Mouse (Mus musculus): Measurements from ENCODE around the gene Ola1.

The Ola1 gene

DNA sequence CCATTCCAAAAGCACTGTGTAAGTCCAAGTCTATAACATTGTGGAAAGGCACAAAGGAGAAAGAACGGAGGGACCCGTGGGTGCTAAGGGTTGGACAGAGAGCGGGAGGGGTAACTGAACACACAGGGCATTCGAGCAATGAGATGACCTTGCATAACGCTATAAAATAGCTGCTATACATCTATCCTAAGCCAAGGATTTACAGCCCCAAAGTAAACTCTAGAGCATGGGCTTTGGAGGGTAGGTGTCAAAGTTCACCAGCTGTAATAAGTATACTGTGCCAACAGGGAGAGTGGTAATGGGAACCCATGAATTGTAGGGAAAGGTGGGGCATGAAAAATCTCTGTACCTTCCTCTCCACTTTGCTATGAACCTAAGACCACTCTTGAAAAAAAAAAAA is at the start of gene Ola1:
Ola1 (minus strand) TSS at position 12 of the 400 bp plus-strand sequence.
- DNase-seq (ENCODE audit: low spot score) = no peak

DNA sequence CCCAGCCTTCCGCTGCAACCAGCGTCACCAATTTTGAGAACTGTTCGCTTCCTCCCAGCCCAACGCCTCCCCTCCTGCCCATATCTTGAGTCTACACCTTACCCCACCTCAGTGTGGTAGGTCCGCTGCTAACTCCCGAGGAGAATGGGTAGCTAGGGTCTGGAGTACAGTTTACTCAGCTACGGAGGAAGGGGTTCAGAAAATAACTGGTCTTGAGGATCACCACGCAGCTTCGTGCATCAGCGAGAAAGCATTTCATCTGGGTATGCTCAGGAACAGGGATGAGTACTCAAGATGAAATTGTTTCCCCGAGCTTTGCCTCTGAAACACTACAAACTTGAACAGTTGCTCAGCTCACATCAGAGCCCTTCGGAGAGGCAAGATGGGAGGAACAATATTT is 49.6 kb upstream of the Ola1 start:
- DNase-seq (ENCODE audit: low spot score) = peak; percentile 59

DNA sequence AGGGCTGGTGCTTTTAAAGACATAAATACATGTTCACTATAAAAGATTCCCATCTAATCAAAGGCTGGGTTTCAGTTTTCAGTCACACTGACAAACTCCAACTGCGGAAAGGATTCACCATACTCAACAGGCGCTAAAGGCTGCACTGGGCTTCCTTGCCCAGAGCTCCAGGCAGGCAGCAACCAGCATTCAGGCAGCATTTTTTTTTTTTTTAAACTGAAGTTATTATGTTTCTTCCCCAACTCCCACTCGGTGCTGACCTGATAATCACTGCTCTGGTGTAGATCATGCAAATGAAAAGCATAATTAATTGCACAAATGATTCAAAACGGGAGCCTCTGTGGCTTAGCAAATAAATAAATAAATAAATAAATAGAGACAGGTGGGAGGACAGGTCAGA is 49.1 kb upstream of the Ola1 start:
- DNase-seq (ENCODE audit: low spot score) = no peak

DNA sequence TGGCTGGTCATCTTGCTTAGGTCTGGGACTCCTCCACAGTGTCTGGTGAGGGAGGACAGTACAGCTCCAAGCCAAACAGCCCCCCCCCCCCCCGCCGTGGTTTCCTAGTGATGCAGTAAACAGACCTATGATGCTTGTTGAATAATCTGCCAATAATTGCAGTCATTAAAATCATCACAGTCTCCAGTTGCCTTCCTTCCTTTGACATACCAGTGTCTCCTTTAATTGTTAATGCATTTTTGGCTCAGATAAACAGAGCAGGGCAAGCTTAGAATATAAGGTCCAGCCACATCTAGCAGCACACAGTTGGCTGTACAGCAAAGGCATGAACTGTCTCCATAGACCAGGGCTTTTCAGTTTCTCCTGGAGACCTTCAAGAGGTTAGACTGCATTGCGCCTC is 48.5 kb upstream of the Ola1 start:
- DNase-seq (ENCODE audit: low spot score) = no peak

DNA sequence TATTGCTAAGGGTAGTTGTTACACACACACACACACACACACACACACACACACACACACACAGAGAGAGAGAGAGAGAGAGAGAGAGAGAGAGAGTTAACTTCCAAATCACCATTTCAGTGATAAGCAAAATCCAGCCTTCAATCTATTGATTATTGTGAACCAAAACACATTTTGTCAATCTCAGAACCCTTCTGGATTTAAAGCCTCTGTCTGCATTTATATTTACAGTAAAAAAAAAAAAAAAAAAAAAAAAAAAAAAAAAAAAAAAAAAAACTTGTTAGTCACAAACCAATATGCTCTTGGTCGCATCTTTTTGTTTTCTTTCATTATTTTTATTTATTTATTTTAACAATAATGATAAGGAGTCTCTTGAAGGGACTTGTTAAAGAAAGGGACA is 47.9 kb upstream of the Ola1 start:
- peak; percentile 9 for DNase-seq (ENCODE audit: low spot score)

DNA sequence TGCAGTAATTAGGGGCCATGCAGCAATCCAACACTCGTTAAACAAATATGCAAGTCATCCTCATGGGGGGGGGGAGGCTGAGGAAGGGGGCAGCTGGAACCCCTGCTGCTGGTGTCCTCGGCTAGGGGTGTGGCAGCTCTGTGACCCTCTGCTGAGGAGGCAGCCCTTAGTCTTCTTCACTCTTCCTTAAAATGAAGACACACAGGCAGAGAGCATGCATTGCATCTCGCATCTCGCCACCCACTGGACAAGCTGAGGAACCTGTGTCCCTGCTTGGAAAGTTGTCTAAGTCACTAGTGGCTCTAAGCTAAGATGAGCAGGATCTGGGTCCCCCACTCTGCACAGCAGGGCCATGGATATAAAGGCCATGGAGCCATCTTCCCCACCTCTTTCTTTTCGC is 47.3 kb upstream of the Ola1 start:
- no peak for DNase-seq (ENCODE audit: low spot score)

DNA sequence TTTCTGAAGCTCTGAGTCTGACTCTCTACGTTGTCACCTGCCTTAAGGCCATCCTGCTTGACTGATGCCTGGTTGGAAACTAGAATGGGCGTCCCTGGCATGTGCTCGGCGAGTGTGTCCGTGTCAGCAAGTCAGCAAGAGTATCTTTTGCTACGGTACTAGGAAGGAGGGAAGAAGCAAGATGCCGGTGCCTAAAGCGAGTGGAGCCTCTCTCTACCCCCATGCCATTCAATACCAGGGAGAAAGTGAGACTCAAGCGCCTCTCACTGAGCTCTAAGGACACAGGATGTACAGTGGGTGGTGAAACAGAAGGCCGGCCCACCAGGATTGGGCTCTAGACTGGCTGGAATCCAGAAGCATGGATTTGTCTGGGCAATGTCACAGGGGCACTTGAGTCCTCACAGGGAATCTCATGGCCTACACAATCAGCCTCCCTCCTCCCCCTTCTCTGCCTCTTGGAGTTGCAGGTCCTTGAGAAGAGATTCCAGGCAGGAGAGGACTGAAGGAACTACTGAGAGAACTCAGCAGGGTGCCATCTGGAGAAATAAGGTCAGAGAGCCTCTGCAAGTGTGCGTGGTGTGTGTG is 46.0 kb upstream of the Ola1 start:
- peak; percentile 38 for DNase-seq (ENCODE audit: low spot score)

DNA sequence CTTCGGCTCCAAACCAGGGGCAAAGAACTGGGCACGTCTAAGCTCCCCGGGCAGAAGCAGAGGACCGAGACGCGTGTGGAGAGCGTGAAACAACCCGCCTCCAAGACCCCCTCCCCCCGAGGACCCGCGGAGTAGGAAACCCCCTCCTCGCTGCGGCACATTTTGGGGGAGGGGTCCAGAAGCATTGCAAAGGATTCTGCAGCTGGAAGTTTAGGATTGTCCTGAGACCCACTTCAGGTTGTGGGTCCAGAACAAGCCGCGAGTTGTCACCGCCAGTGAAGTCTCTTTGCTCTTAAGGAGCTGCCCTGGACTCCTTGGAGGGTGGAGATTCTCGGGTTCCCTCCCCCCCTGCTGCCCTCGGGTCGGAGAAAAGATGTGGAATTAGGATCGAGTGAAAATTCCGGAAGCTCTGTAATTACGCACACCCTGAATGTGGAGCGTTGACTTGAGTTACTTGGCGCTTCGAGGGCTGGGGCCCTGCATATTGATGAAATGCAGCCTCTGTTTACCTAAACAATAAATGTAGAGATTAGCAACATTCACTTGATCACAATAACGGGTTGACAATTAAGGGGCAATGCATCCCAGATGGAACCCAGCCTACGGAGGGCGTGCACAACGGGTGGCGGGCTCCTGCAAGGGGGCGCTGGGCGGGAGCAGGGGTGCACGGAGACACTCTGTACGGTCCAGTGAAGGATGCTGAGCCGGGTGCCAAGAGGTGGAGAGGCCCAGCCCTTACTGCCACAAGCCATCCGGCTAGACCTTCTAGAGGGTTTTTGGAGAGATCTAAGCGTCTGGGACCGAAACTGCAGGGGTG is 45.3 kb upstream of the Ola1 start:
- DNase-seq (ENCODE audit: low spot score) = peak; percentile 78

DNA sequence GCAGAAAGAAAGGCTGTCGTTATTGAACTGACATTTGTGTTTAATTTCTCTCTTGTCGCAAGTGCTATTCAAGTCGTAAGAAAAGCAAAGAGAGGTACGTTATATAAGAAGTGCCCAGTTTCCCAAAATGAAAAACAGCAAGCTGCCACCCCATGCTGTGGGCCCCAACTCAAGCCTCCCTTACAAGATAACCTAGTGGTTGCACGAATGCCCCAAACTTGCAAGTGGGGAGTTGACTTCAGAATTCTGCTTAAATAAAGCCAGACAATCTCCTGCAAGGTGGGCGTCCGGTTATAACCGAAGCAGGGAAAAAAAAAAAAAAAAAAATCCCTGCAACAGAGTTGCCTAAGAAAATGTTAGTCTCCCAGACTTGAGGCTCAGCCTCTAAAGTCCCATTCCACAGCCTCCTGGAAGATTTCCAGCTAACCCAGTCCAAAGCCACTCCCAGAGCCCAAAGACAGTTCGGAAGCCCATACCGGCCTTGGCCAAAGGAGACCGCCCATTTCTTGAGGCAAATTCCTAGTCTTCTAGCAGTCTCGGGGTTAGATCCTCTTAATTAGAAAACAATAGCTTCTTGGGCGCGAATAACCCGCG is 44.5 kb upstream of the Ola1 start:
- DNase-seq (ENCODE audit: low spot score) = peak; percentile 52

DNA sequence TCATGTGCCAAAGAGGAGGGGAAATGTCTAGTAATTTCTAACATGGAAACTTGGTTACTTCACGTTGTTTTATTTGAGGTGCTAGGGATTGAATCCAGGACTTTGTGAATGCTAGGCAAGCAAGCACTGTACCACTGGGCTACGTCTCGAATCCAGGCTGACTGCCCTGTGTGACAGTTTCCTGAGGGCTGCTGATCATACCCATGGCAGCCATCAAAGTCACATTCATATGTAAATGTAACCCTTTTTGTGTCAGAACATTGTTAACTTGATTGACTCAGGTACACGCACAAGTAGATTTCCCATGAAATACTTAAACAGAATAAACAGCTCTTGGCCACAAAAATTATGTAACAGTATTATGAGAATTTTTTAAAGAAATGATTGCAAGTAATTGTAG is 30.0 kb upstream of the Ola1 start:
- DNase-seq (ENCODE audit: low spot score) = no peak

DNA sequence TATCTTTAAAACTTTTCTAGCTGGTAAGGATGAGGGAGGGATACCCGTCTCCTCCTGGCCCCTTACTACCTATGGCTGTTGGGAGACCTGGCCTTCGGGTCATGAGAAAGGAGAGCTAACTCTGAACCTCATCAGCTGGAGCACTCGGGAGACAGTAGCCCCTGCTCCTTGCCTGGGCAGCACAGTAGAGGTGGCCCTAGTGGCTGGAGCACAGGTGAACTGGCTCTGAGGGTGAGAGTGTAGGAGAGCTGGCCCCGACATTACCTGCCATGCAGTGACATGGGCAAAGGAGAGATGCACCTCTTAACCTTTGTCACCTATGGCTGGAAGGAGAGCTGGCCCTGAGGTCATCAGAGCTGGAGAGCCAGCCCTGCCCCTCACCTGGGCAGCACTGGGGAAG is 22.6 kb upstream of the Ola1 start:
- no peak for DNase-seq (ENCODE audit: low spot score)

DNA sequence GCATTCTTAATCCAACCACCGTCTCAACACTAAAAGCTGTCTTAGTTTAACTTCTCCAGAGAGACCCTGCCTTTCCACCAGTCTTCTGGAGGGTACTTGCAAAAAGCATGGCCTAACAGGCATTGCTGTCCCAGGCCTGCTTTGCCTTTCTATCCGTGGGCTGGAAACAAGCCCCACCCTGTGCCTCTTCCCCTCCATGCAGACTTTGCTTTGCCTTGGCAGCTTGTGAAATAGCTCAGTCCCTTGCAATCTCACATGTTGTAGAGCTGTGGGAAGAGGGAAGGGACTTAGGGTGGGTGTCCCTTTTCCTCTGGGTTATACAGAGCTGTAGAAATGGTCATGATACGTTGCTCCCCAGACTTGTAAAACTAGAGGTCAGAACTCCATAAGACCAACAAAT is 12.4 kb upstream of the Ola1 start:
- no peak for DNase-seq (ENCODE audit: low spot score)

DNA sequence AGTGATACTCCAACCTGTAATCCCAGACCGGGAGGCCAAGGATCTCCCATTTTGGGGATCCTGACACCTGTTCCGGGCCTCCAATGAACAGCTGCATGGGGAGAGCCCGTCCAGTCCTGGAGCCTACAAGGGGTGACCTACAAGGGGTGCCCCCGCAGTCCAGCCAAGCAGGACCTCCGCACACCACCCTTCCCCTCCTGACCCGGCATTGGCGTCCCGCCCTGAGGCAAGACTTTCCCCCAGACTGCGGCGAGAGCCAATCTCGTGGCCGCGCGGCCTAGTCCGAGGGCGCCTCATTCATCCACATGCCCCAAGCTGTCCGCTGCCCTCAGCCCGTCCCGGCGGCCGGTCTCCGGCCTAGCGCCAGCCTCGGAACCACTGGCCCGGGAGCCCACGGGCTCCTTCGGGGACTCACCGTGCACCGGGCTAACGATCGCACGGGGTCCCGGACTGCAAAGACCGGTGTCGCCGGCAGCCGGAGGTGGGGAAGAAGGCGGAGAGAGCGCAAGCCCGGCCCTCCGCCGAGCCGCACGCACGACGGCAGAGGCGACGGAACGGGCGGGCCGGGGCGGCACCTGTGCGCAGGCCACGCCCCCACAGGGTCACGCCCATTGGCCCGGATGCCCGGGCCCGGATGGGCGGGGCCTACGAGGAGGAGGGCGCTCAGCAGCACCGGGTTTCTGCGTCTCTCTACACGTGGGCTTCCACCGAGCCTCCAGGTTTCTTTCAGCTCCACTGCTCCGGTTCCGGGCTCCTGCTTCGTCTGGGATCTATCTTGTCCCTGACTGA is 4.7 kb downstream of the Ola1 start:
- DNase-seq (ENCODE audit: low spot score) = peak; percentile 95

DNA sequence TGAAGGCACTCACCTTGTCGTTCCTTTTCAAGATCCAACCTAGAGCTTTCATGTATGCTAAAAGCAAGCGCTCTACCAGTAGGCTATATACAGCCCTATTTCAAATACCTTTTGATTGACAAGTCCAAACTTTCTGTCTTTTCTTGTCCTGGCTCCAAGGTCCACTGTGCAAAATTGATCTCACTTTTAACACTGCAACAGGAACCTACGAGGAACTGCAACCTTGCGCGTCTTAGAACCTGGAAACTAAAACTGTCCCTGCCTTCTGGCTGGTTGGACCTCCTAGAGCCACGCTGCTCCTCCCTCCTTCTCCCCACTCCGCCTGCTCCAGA is 5.2 kb downstream of the Ola1 start:
- no peak for DNase-seq (ENCODE audit: low spot score)

DNA sequence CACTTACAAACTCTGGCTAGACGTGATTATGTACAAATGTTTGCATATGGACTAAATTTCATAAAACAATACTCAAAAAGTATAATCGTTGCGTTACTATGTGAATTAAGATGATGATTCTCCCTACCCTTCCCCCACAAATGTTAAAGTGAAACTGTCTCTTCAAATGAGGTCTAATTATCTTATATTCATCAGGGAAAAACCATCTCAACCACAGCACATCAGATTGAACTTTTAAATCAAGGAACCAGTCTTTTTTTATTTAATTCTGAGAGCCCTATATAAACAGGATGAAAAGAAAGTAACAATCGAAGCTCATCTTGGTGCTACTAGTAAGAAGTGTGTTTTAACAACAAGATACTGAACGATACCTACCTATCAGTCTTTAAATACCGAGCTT is 14.4 kb downstream of the Ola1 start:
- no peak for DNase-seq (ENCODE audit: low spot score)

DNA sequence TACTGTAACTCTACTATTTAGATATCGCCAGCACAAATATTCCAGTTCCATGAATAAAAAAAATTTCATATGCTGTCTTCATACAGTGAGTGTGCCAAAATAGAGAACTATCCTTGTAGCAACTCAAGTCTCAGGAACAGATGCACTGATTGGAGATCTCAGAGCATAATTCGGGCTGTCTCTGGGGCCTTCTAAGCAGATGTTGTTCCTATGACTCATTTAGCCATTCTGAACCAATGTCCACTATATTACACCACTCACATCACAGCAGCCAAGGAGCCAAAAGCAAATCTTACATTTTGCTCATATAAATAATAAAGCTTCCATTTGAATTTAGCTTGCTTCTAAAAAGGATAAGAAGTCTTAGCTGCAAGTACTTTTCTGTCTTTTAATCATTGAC is 30.2 kb downstream of the Ola1 start:
- DNase-seq (ENCODE audit: low spot score) = no peak

DNA sequence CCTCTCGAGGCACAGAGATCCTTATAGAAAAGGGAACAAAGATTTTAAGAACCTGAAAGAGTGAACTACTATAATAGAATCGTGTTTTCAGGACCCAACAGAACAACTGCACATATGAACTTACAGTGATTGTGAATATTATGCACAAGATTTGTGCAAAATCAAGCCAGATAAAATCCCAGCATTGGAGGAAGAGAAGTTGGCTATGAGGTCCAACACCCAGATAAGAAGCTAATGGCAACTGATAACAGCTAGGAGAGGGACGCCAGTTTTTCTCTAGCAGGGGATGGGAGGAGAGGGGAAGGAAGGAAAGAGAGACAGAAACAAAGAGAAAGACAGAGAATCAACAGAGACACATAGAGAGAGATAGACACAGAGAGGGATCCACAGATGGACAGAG is 33.5 kb downstream of the Ola1 start:
- DNase-seq (ENCODE audit: low spot score) = no peak

DNA sequence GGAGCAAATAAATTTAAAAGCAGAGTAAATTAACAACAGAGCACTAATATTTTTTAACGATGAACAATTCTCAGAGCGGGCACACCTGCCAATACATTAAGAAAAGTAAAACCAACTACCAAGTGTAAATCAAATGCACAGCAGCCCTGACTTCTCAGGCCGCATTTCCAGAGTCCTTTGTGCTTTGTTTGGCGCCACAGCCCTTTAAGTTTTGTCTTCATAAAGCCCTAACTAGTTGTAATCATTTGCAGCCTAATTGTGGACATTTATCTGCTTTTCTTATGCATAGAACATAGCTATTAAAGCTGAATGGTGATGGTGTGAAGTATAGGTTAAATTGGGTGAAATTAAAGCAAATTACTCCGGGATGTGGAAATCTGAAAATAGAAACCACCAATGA is 49.2 kb downstream of the Ola1 start:
- DNase-seq (ENCODE audit: low spot score) = no peak

DNA sequence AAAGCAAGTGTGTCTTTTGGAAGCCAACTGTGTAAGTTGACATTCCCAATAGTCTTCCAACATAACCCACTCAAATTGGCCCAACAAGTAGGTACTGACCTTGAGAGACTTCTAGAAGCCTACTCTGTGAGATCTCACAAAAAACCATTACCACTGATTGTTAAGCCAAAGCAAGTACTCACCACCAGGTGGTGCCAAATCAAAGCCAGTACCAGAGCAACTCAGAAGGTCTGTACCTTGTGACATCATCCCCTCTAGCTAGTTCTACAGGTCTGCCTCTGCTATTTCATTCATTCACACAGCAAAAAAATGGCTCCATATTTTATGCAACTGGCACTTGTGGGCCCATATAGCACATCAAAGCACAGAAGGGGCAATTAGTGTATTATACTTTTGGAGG is 51.6 kb downstream of the Ola1 start:
- peak; percentile 68 for DNase-seq (ENCODE audit: low spot score)

DNA sequence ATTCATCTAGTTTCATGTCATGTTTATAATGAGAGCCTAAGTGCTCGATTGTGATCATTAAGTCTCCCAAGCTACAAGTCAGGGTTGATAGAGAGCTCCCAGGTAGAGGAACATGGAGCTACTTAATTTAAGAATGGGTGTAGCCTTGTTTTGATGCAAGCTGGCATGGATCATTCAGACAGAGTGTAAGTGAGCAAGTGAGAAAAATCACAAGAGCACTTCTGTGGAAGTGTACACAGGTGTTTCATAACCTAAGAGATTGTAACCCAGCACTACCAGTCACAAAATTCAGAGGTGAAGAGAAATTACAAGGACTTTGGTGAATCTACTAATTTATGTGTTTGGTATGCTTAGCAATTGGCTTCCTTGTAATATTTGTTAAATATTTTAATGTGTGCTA is 54.1 kb downstream of the Ola1 start:
- DNase-seq (ENCODE audit: low spot score) = no peak

DNA sequence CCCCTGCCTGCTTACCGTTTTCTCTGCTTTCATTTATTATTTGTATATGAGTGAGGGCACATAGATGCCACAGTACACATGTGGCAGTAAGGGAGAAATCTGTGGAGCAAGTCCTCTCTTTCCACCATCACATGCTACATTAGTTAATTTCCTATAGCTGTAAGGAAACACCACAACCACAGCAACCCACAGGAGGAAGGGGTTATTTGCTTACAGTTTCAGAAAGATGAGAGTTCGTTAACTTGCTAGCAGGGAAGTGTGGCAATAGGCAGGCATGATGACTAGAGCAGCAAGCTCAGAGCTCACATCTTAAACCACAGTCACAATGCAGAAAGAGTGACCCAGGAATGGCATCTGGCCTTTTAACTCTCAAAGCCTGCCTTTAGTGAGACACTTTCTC is 58.0 kb downstream of the Ola1 start:
- DNase-seq (ENCODE audit: low spot score) = no peak

DNA sequence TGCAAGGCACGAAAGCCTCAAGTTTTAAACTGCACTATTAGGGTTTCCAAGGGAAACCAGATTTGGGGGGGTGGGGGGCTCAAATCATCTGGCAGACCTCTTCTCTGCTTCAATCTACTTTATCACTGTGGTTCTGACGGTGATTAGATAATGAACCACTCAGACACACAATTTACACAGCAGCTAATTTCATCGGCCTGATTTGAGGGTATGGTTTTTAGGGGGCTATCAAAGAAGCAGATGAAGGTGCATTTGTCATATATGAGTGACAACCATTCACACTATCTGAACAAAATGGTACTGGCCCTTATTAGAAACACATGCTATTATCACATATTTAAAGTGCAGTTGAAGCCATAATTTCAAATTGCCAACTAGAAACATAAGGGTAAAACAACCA is 61.5 kb downstream of the Ola1 start:
- no peak for DNase-seq (ENCODE audit: low spot score)

DNA sequence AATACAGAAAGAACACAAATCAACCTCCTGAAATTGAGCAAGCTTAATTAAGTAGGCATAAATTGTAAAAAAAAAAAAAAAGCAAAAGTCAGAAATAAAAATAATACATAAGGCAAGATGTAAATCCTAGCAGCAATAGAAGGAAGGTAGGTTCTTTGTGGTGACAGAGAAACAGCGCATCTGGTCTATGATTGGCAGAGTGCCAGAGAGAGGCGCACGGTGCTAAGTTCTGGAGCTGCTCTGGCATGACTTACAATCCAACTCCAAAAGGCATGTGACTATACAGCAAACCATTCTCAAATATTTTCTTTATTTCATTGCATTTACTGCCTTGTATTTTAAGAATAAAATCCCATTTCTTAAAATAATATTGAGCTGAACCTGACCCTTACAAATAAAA is 68.2 kb downstream of the Ola1 start:
- DNase-seq (ENCODE audit: low spot score) = no peak
